Mouse (Mus musculus) kidney, embryonic 16.5 days (tissue): ENCODE measurements at regions not wholly inside any gene's neighbourhood (a gene's known extent, or its start where the extent isn't known, plus 50 kb on each side); places are given as distances from the start of the nearest gene placed in this dataset.

Source experiments
- ATAC-seq: fragments of 200-750 bp; cut with Nextera tagmentation; 2 replicates; pipeline ENCODE4 v1.8.0; 2017; ENCODE audit warnings: moderate TSS enrichment; ENCODE audit not compliant: low FRiP score, low TSS enrichment
- H3K27ac ChIP-seq: fragments of 300-500 bp; sonication (generic); 2 replicates; pipeline ENCODE4 v1.5.1; 2014; ENCODE audit warnings: low read length
- H3K27me3 ChIP-seq: fragments of 300-500 bp; sonication (generic); 2 replicates; pipeline ENCODE4 v1.6.1; 2014; ENCODE audit warnings: low read length, control low read depth, mixed read lengths; ENCODE audit not compliant: insufficient read depth
- H3K36me3 ChIP-seq: fragments of 300-500 bp; sonication (generic); 2 replicates; pipeline ENCODE4 v1.6.1; 2014; ENCODE audit warnings: low read length, control low read depth, mixed read lengths; ENCODE audit not compliant: insufficient read depth
- H3K4me1 ChIP-seq: fragments of 300-500 bp; sonication (generic); 2 replicates; pipeline ENCODE4 v1.6.1; 2014; ENCODE audit warnings: low read length, control low read depth, mixed read lengths; ENCODE audit not compliant: insufficient read depth
- H3K4me2 ChIP-seq: fragments of 300-500 bp; sonication (generic); replicated peaks from 2 replicates; pipeline ENCODE4 v1.6.1; 2014; ENCODE audit warnings: low read depth, low read length
- H3K4me3 ChIP-seq: fragments of 300-500 bp; sonication (generic); 2 replicates; pipeline ENCODE4 v1.5.1; 2014; ENCODE audit warnings: mild to moderate bottlenecking, low read length
- H3K9ac ChIP-seq: fragments of 300-500 bp; sonication (generic); replicated peaks from 2 replicates; pipeline ENCODE4 v1.6.1; 2014; ENCODE audit warnings: low read length
- H3K9me3 ChIP-seq: fragments of 300-500 bp; sonication (generic); 2 replicates; pipeline ENCODE4 v1.6.1; 2016; ENCODE audit warnings: low read length, control low read depth
- WGBS: fragments of 180-500 bp; shearing (Covaris S2); extraction: QIAGEN DNeasy Blood & Tissue Kit; methylation state at CpG from one replicate; pipeline ENCODE4 v1.1.7; 2014; 5-methylcytosine and 5-hydroxymethylcytosine counted together

- Histone ChIP-seq H3K36me3 (no peaks in the 10 kb centered on the region), H3K9me3 (no peaks in the 10 kb centered on the region), H3K4me1 (no peaks in the 10 kb centered on the region), H3K27ac (no peak overlapping the region), H3K4me3 (no peak overlapping the region), H3K9ac (no peak overlapping the region), H3K4me2 (no peak overlapping the region), H3K27me3 (no peaks in the 10 kb centered on the region)
- no peak for ATAC-seq
- WGBS: 44% methylated on average over 9 of the region's 9 CpGs
Observed at GRCm38 (mm10) chr9:94210467-94211249, 327.2 kb downstream of the 1190002N15Rik start.

GRCm38 (mm10) chr9:94208987-94209386, 328.9 kb downstream of the 1190002N15Rik start:
- Histone ChIP-seq H3K9ac (no peak overlapping the region), H3K4me3 (no peak overlapping the region), H3K9me3 (no peaks in the 10 kb centered on the region), H3K4me1 (no peaks in the 10 kb centered on the region), H3K27me3 (no peaks in the 10 kb centered on the region), H3K4me2 (no peak overlapping the region), H3K36me3 (no peaks in the 10 kb centered on the region), H3K27ac (no peak overlapping the region)
- no peak for ATAC-seq
- WGBS: 91% methylated on average over 3 of the region's 3 CpGs

- H3K4me2 ChIP-seq: no peak overlapping the region
- ATAC-seq: no peak
- H3K9me3 ChIP-seq: no peaks in the 10 kb centered on the region
- H3K4me1 ChIP-seq: no peaks in the 10 kb centered on the region
- WGBS: 93% methylated on average over 1 of the region's 1 CpGs
- no peak overlapping the region for H3K9ac ChIP-seq
- H3K27me3 ChIP-seq: no peaks in the 10 kb centered on the region
- no peak overlapping the region for H3K27ac ChIP-seq
- no peaks in the 10 kb centered on the region for H3K36me3 ChIP-seq
- no peak overlapping the region for H3K4me3 ChIP-seq
Observed at GRCm38 (mm10) chr9:94200892-94201291, 337.0 kb downstream of the 1190002N15Rik start.

GRCm38 (mm10) chr9:94199864-94200263, 338.0 kb downstream of the 1190002N15Rik start:
- Histone ChIP-seq H3K4me3 (no peak overlapping the region), H3K27me3 (no peaks in the 10 kb centered on the region), H3K36me3 (no peaks in the 10 kb centered on the region), H3K9me3 (no peaks in the 10 kb centered on the region), H3K4me1 (no peaks in the 10 kb centered on the region), H3K27ac (no peak overlapping the region), H3K4me2 (no peak overlapping the region), H3K9ac (no peak overlapping the region)
- no peak for ATAC-seq
- 89% methylated on average over 2 of the region's 2 CpGs for WGBS

- no peaks in the 10 kb centered on the region for H3K36me3 ChIP-seq
- H3K27ac ChIP-seq: no peak overlapping the region
- ATAC-seq: no peak
- no peak overlapping the region for H3K4me3 ChIP-seq
- H3K9me3 ChIP-seq: no peaks in the 10 kb centered on the region
- H3K27me3 ChIP-seq: no peaks in the 10 kb centered on the region
- no peaks in the 10 kb centered on the region for H3K4me1 ChIP-seq
- WGBS: 76% methylated on average over 3 of the region's 3 CpGs
- H3K9ac ChIP-seq: no peak overlapping the region
- H3K4me2 ChIP-seq: no peak overlapping the region
Observed at GRCm38 (mm10) chr9:94191083-94191482, 346.8 kb downstream of the 1190002N15Rik start.

- no peak for ATAC-seq
- H3K36me3 ChIP-seq: no peaks in the 10 kb centered on the region
- no peak overlapping the region for H3K27ac ChIP-seq
Observed at GRCm38 (mm10) chr9:94189872-94190800, 347.7 kb downstream of the 1190002N15Rik start.

GRCm38 (mm10) chr9:94188124-94188523, 349.8 kb downstream of the 1190002N15Rik start:
- no peak for ATAC-seq
- Histone ChIP-seq H3K9ac (no peak overlapping the region), H3K4me2 (no peak overlapping the region), H3K4me1 (no peaks in the 10 kb centered on the region), H3K36me3 (no peaks in the 10 kb centered on the region), H3K27ac (no peak overlapping the region), H3K9me3 (no peaks in the 10 kb centered on the region), H3K4me3 (no peak overlapping the region), H3K27me3 (no peaks in the 10 kb centered on the region)

More at GRCm38 (mm10) chr9:94189872-94190800, 347.7 kb downstream of the 1190002N15Rik start:
- H3K4me3 ChIP-seq: no peak overlapping the region
- H3K9ac ChIP-seq: no peak overlapping the region
- H3K4me1 ChIP-seq: no peaks in the 10 kb centered on the region
- H3K9me3 ChIP-seq: no peaks in the 10 kb centered on the region
- H3K4me2 ChIP-seq: no peak overlapping the region
- H3K27me3 ChIP-seq: no peaks in the 10 kb centered on the region
- 72% methylated on average over 2 of the region's 2 CpGs for WGBS

- Histone ChIP-seq H3K4me1 (no peaks in the 10 kb centered on the region), H3K4me3 (no peak overlapping the region), H3K9me3 (no peaks in the 10 kb centered on the region), H3K27me3 (no peaks in the 10 kb centered on the region), H3K27ac (no peak overlapping the region), H3K9ac (no peak overlapping the region), H3K36me3 (no peaks in the 10 kb centered on the region), H3K4me2 (no peak overlapping the region)
- no peak for ATAC-seq
- 83% methylated on average over 2 of the region's 2 CpGs for WGBS
Observed at GRCm38 (mm10) chr9:94169905-94170612, 367.8 kb downstream of the 1190002N15Rik start.

- no peaks in the 10 kb centered on the region for H3K27me3 ChIP-seq
- no peak for ATAC-seq
- H3K27ac ChIP-seq: no peak overlapping the region
- no peaks in the 10 kb centered on the region for H3K9me3 ChIP-seq
- H3K36me3 ChIP-seq: no peaks in the 10 kb centered on the region
- 92% methylated on average over 1 of the region's 1 CpGs for WGBS
- no peak overlapping the region for H3K4me3 ChIP-seq
- H3K4me2 ChIP-seq: no peak overlapping the region
- no peaks in the 10 kb centered on the region for H3K4me1 ChIP-seq
- no peak overlapping the region for H3K9ac ChIP-seq
Observed at GRCm38 (mm10) chr9:94163671-94164070, 374.2 kb downstream of the 1190002N15Rik start.
